In genomic region chr2:27328613-27329041, GRCm38 (mm10) we compare ENCODE assay signal across 10 mouse cellular contexts.
DNase-seq lines count a peak whose midpoint lies in the region; ATAC-seq and TF ChIP-seq lines count a peak whose summit lies in the region.
"Had no signal": no experiment of that assay in that cellular context is flagged by ENCODE, and none has a peak within 500 bp of the region (broad histone marks: within the 10 kb centered on the region; RNA-seq: fewer than 3 reads in every experiment).

No protein-coding gene starts in this region.

- H3ac ChIP-seq in myocyte (ENCODE audit: control insufficient read depth, insufficient read length), result no peak overlapping the region

- DNase-seq in embryo, embryonic 10.5 days (ENCODE audit: low spot score), result peak; percentile 27
- DNase-seq in embryo, embryonic 9.5 days (ENCODE audit: extremely low spot score), result no peak
- DNase-seq in kidney, postnatal 4 days, result peak; percentile 68 to 77
- no peak for DNase-seq in cerebellum, postnatal 25 days
- DNase-seq: cerebellum, postnatal 10 days had no signal

- peaks cover 82% of the 10 kb centered on the region for H3K4me1 ChIP-seq in neural tube, embryonic 13.5 days (replicated peaks)
- peaks cover 53% of the 10 kb centered on the region for H3K4me1 ChIP-seq in neural tube, embryonic 15.5 days

- no peak overlapping the region for H3K9ac ChIP-seq in neural tube, embryonic 13.5 days
- no peak overlapping the region for H3K9ac ChIP-seq in neural tube, embryonic 15.5 days (replicated peaks)

- no peaks in the 10 kb centered on the region for H3K27me3 ChIP-seq in neural tube, embryonic 13.5 days
- no peaks in the 10 kb centered on the region for H3K27me3 ChIP-seq in neural tube, embryonic 15.5 days (replicated peaks)
- H3K27me3 ChIP-seq in myocyte (ENCODE audit: control insufficient read depth, insufficient read depth, insufficient read length), result no peaks in the 10 kb centered on the region

- H3K4me3 ChIP-seq in neural tube, embryonic 13.5 days, result no peak overlapping the region
- H3K4me3 ChIP-seq in neural tube, embryonic 15.5 days (replicated peaks), result no peak overlapping the region
- no peak overlapping the region for H3K4me3 ChIP-seq in myocyte
- H3K4me3 ChIP-seq: layer of hippocampus, adult 2 months had no signal

- peaks cover 4% of the 10 kb centered on the region for H3K79me2 ChIP-seq in myocyte (ENCODE audit: control insufficient read depth, insufficient read depth)

- TF ChIP-seq POLR2A in myocyte (IDR thresholded peaks at IDR 0.05; ENCODE audit: insufficient read length, low read depth), result no peak

- peak overlapping the region; percentile 18; the same call in 1 of the 2 replicates for H3K27ac ChIP-seq in neural tube, embryonic 13.5 days (replicated peaks)
- no peak overlapping the region for H3K27ac ChIP-seq in neural tube, embryonic 15.5 days (replicated peaks)
- H3K27ac ChIP-seq: layer of hippocampus, adult 2 months had no signal

- no peaks in the 10 kb centered on the region for H3K9me3 ChIP-seq in neural tube, embryonic 13.5 days
- H3K9me3 ChIP-seq in neural tube, embryonic 15.5 days (replicated peaks), result no peaks in the 10 kb centered on the region

- no peak overlapping the region for H3K4me2 ChIP-seq in neural tube, embryonic 13.5 days
- H3K4me2 ChIP-seq in neural tube, embryonic 15.5 days, result no peak overlapping the region
- H3K4me2 ChIP-seq in myocyte (ENCODE audit: low read depth), result peak overlapping the region; percentile 41

- no peak for ATAC-seq in neural tube, embryonic 13.5 days (ENCODE audit: low read depth)
- no peak for ATAC-seq in neural tube, embryonic 15.5 days (ENCODE audit: low FRiP score)
- ATAC-seq in CD4-positive, CD25-positive, alpha-beta regulatory T cell, adult 4 months, result no peak

- no peaks in the 10 kb centered on the region for H3K36me3 ChIP-seq in neural tube, embryonic 13.5 days
- H3K36me3 ChIP-seq in neural tube, embryonic 15.5 days, result no peaks in the 10 kb centered on the region
- no peaks in the 10 kb centered on the region for H3K36me3 ChIP-seq in myocyte (ENCODE audit: control insufficient read depth, insufficient read depth)

TF ChIP-seq in myocyte, 11 proteins besides CTCF, POLR2A, EP300 and RAD21:
- TF ChIP-seq MYOG (IDR thresholded peaks at IDR 0.05; ENCODE audit: control insufficient read depth in 1 of 3, insufficient read depth in 1 of 3, insufficient read length in 2 of 3, low read depth in 2 of 3) (peak in 2 of 3 experiments; percentile 6 to 22), TCF3 (IDR thresholded peaks at IDR 0.05; ENCODE audit: insufficient read length, low read depth) (no peak), TCF12 (IDR thresholded peaks at IDR 0.05; ENCODE audit: insufficient read depth, poor library complexity, severe bottlenecking) (no peak), POLR2AphosphoS2 (IDR thresholded peaks at IDR 0.05; ENCODE audit: insufficient read length, low read depth) (no peak), MAX (IDR thresholded peaks at IDR 0.05; ENCODE audit: low read depth) (no peak), REST (IDR thresholded peaks at IDR 0.05; ENCODE audit: insufficient read depth, insufficient read length) (no peak), CEBPB (IDR thresholded peaks at IDR 0.05; ENCODE audit: insufficient read depth, poor library complexity, severe bottlenecking) (no peak), USF1 (IDR thresholded peaks at IDR 0.05; ENCODE audit: low read depth) (peak; percentile 33), E2F4 (IDR thresholded peaks at IDR 0.05; ENCODE audit: insufficient read depth) (no peak), SRF (IDR thresholded peaks at IDR 0.05; ENCODE audit: control insufficient read depth, insufficient read length, low read depth) (no peak), MYOD1 (IDR thresholded peaks at IDR 0.05; ENCODE audit: control insufficient read depth in 1 of 3, insufficient read length in 2 of 3, low read depth in 2 of 3) (peak in 2 of 3 experiments; percentile 68 to 89)

Comparison
In these comparisons a context has a peak if more than half of its experiments do, and no peak if none do; other contexts are left out.
1. DNase-seq: peak in embryo, embryonic 10.5 days (single experiment) and kidney, postnatal 4 days (2 of 2); none in embryo, embryonic 9.5 days (single experiment) and cerebellum, postnatal 25 days (0 of 2).